Mouse (Mus musculus) mesoderm, embryonic 11.5 days (tissue): Measurements from ENCODE around the gene Gli3.

ENCODE experiments used
- DNase-seq: peaks from one replicate; pipeline ENCODE4 v3.0.0-alpha.2; 2012; ENCODE audit warnings: low read depth, low spot score

Gene Gli3

GRCm38 (mm10) chr13:15660502-15660901 is 197.5 kb downstream of the Gli3 start:
- no peak for DNase-seq

GRCm38 (mm10) chr13:15662375-15662774 is 199.3 kb downstream of the Gli3 start:
- peak; percentile 27 for DNase-seq

- DNase-seq: peak; percentile 83
Measured at GRCm38 (mm10) chr13:15664580-15665201, 201.7 kb downstream of the Gli3 start.

- no peak for DNase-seq
Measured at GRCm38 (mm10) chr13:15665514-15665913, 202.5 kb downstream of the Gli3 start.

GRCm38 (mm10) chr13:15670144-15670961 is 207.3 kb downstream of the Gli3 start:
- DNase-seq: no peak

GRCm38 (mm10) chr13:15670962-15671313 is 207.9 kb downstream of the Gli3 start:
- no peak for DNase-seq

GRCm38 (mm10) chr13:15675480-15675879 is 212.4 kb downstream of the Gli3 start:
- no peak for DNase-seq

- DNase-seq: no peak
Measured at GRCm38 (mm10) chr13:15677106-15677760, 214.2 kb downstream of the Gli3 start.

- DNase-seq: no peak
Measured at GRCm38 (mm10) chr13:15681530-15681929, 218.5 kb downstream of the Gli3 start.

GRCm38 (mm10) chr13:15683006-15683405 is 220.0 kb downstream of the Gli3 start:
- DNase-seq: no peak

GRCm38 (mm10) chr13:15688074-15688825 is 225.2 kb downstream of the Gli3 start:
- DNase-seq: no peak

GRCm38 (mm10) chr13:15688826-15689501 is 225.9 kb downstream of the Gli3 start:
- no peak for DNase-seq

GRCm38 (mm10) chr13:15691751-15692464 is 228.9 kb downstream of the Gli3 start:
- no peak for DNase-seq

GRCm38 (mm10) chr13:15692465-15692809 is 229.4 kb downstream of the Gli3 start:
- DNase-seq: no peak

- DNase-seq: no peak
Measured at GRCm38 (mm10) chr13:15698284-15698683, 235.2 kb downstream of the Gli3 start.

- no peak for DNase-seq
Measured at GRCm38 (mm10) chr13:15699116-15699515, 236.1 kb downstream of the Gli3 start.

GRCm38 (mm10) chr13:15704669-15705068 is 241.6 kb downstream of the Gli3 start:
- DNase-seq: no peak

- DNase-seq: peak; percentile 22
Measured at GRCm38 (mm10) chr13:15707481-15707881, 244.4 kb downstream of the Gli3 start.

- DNase-seq: no peak
Measured at GRCm38 (mm10) chr13:15713486-15713885, 250.5 kb downstream of the Gli3 start.

- no peak for DNase-seq
Measured at GRCm38 (mm10) chr13:15714331-15714725, 251.3 kb downstream of the Gli3 start.
